Mouse (Mus musculus): Measurements from ENCODE around the gene 1700012B07Rik.

Gene 1700012B07Rik

DNA sequence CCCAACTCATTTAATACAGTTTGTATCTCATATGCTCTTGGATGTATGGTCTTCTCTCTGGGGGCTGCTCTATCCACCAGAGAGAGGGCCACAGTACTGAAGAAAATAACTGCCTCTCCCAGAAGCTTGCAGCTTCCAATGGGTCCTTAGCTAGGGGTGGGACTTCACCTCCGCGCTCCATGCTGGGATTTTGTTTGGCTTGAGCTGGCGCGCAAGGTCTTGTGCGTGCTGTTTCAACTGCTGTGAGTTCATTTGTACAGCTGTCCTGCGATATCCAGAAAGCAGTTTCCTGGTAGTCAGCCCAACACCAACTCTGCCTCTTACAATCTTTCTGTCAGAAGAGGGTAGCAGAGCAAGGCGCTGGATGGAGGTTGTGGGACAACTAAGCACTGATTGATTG is 18.5 kb upstream of the 1700012B07Rik start:
- DNase-seq (ENCODE audit: low read depth), result no peak

DNA sequence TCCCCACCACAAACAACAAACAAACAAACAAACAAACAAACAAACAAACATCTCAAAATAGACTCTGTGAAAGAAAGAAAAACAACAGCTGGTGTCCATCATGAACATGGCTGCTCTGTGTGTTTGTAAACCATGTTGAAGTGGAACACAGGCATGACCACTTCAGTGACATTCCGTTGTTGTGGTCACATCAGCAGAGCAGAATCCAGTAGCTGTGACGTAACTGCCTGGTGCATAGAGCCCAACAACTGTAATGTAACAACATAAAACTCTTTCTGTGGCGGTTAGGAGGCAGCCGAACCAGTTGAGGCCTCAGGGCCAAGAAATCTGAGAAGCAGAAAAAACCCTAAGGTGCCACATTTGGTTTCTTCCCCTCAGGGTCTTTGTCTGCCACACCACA is 17.8 kb upstream of the 1700012B07Rik start:
- DNase-seq (ENCODE audit: low read depth), result no peak

DNA sequence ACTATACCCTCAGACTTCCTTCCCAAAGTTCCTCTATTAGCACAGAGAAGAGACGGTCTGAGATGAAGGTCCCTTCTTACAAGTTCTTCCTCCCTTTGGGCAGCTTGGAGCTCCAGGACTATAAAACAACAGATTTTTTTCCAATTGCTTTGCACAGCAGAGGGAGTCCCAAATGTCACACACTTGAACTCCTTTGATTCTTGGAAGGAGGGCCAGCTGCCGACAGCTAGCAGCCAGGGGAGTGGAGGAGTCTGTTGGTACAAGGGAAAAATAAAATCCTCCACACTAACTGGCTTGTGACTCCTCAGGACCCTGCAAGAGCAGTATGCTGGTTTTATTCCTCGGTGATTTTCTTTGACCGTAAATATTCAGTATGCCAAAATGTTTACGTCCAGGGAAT is 16.6 kb upstream of the 1700012B07Rik start:
- DNase-seq (ENCODE audit: low read depth), result no peak

DNA sequence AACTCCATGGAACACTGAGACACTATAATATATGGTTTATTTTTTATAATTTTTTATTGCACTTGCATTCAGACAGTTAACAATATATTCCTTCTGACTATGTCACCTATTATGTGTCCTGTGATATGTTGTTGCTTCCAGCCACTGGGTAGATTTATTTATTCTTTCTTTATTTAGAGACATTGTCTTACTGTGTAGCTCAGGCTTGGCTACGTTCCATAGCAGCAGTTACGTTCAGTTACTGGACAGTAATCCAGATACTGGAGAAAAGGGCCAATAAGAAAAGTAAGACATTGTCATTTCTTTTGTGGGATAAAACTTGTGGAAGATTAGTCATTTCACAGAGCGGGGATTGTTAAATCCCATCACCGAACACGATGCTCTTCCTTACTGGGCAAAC is 2.5 kb upstream of the 1700012B07Rik start:
- no peak for DNase-seq (ENCODE audit: low read depth)

DNA sequence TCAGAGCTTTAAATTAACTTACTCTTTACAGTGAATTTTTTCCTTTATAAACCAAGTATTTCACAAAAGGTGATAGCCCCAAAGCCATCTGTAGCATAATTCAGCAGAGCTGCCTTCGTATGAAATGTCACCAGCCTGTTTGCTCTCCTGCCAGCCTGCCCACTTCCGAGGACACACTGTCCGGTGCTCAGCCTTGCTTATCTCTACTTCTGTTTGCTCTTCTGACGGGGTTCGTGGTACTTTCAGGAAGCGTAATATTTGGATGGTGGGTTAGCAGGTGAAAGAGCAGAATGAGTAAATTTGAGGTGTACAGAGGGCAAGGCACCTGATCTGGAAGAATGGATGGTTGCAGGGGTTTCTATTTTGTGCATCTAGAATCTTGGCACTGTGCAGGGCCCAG is 5.6 kb downstream of the 1700012B07Rik start:
- no peak for DNase-seq (ENCODE audit: low read depth)

DNA sequence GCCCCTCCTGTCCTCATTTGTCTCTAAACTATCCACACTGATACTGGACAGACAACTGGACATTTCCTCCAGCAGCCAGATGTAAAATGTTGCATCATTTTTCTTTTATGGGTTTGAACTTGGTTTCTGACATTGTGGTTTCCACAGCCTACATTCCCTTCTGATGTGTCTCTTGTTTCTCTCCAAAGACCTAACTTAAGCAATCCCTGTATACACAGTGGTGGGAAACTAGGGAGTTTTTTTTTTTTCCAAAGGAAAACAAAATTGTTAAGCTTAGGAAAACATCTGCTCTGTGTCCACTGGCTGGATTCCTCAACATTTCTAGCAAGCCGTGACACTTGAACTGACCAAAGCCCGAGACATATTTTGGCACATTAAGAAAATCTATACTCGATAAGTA is 10.4 kb downstream of the 1700012B07Rik start:
- no peak for DNase-seq (ENCODE audit: low read depth)

DNA sequence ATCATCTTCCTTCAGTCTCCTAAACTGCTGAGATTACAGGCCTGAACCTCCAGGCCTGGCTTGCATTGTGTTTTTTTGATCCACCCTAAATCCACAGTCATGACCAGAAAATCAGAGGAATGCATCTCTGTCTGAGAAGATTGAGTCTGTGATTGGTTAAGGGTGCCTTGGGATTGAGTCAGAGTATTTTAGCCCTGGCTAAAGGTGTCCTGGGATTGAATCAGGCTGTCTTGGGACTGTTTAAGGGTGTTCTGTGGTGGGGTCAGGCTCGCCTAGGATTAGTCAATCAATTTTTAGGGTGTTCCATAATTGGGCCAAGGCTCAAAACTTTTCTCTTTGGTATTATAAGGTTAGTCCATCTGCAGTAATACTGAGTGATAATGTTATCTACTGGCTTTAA is 10.9 kb downstream of the 1700012B07Rik start:
- DNase-seq (ENCODE audit: low read depth), result no peak

DNA sequence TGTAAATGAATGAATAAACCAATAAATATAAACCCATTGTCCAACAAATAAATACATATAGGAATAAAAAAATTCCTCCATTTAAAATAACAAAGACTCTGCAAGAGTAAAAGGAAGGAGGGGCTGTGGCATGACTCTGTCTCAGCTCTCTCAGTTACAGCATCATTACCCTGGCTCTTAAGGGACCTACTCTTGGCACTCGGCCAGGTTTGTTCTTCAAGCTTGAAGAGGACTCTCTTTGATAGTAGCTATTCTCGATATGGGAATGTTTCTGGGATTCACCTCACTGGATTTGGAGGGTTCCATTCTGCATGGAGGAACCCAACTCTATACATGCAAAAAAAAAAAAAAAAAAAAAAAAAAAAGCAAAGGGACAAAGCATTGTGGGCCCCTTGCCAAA is 16.1 kb downstream of the 1700012B07Rik start:
- DNase-seq (ENCODE audit: low read depth), result no peak

DNA sequence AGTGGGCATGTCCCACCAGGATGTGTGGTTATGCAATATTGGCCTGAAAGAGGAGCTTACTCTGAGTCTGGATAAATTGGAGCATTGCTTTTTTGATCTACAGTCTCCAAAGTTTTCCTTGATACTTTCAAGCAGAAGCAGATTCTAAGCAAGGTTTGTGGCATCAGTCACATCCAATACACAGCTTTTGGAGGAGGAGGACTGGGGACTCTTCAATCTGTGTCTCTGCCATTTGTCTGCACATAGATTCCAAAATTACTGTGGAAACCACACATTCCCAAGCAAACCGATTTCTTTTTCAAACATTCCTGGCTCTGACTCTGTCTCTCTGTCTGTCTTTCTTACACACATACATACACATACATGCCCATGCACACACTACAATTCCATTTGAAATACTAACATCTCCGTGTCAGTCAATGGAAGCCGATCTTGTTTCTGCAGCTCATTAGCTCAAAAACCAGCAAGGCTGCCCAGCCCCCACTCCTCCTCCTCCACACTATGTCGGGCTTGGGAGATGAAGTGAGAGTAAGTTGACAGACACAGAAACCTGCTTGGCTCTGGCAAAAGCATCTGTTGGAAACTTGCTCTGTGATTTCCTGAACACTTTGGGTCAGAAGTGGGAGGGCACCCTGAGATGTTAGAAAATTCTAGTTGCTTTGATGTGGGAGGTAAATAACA is 18.5 kb downstream of the 1700012B07Rik start:
- no peak for DNase-seq (ENCODE audit: low read depth)

DNA sequence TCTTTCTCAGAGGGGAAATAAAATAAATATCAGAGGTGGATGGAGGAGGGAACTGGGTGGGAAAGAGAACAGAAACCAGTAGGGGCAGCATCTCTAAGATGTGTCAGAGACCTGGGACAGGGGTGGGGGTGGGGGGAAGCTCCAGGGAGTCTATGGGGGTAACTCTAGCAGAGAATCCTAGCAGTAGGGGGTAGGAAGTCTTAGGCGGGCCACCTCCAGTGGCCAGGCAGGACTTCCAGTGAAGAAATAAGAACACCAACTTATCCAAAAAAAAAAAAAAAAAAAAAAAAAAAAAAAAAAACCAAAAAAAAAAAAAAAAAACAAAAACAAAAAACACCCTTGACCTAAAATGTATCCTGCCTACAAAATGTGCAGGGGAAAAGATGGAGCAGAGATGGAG is 26.3 kb downstream of the 1700012B07Rik start:
- no peak for DNase-seq (ENCODE audit: low read depth)

DNA sequence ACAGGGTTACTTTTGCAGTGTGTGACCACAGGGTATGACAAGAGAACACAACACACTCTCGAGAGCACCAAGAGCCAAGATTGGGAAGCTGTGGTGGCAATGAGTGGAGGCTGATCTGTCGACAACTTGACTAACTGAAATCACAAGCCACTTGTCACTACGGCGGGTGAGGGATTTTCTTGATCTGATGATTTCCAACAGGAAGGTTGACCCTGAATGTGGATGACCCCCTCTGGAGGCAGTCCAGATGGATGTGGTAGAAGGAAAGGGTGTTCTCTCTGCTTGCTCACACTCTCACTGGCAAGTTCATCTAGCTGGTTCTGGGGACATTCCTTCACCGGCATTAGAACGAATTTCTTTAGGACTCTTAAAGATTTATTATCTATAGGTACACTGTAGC is 30.3 kb downstream of the 1700012B07Rik start:
- DNase-seq (ENCODE audit: low read depth), result no peak

DNA sequence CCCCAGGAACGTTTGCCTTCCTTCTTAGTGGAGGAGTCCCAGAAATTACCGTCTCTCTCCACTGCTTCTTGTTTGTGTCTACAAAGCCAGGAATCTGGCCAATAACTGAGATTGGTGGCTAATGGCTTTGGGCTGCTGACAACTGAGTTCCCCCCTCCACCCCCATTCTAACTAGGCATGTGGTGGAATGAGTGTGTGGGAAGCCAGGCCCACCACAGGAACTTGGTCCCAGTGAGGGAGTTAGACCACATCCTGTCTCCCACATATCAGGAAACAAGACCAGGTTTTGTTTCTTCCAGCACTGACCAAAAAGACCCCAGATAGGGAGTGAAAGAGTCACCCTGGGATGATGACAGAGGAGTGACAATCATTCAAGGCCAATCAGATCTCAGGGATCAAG is 32.3 kb downstream of the 1700012B07Rik start:
- DNase-seq (ENCODE audit: low read depth), result no peak

DNA sequence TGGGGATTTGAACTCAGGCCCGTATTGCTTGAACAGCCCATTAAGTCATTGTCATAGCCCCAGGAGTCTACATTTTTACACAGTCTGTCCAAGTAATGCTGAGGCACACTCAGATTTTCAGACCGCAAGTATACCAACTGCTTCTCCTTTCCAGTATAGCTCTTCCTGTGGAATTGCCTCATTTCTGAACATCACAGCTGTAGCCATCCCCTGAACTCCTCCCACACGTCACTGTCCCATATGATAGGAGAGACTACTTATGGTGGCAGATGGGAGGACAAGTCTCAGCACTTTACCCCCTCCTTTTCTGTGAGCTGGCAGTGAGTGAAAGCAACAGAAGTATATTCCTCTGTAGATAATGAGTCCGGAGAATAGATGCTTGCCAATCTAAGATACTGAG is 34.3 kb downstream of the 1700012B07Rik start:
- no peak for DNase-seq (ENCODE audit: low read depth)

DNA sequence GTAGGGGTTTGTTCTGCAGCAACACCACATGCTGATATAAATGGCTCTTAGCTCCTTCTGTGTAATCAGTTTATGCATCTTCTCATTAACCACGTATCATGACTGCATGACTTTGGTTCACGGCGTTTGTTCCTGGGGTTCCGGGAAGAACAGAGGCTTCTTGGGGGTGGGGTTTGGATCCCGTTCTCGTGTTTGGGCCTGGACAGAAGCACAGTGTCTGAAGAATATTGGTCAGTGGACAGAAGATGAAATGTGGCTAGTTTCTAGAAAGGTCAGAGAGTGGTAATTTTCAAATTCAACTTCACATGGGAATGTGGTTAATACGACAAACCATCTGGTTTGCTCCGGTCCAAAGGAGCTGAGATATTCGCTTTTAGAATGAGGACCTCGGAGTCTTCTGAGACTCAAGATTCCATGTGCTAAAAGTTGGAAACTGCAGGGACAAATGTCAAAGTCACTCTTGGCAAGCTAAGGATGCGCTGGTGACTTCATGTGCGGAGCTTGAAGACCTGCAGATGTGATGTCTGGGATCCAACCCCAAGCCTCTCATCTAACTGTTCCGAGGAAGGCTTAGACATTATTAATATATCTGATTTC is 35.3 kb downstream of the 1700012B07Rik start:
- DNase-seq (ENCODE audit: low read depth), result no peak

DNA sequence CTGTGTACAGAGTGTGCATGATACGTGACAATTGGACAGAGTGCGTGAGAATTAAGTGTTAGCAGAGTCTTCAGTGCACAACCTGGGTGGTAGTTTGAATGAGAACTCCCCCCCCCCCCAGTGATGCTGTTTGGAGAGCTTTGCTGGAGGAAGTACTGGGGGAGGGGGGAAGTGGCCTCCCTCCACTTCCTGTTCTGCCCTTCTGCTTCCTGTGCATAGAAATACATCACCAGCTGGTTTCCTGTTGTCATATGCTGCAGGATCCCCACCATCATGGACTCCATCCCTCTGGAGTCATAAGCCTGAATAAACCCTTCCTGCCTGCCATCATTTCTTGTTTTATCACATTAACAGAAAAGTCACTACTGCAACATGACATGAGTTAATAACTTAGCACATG is 35.9 kb downstream of the 1700012B07Rik start:
- peak; percentile 26 for DNase-seq (ENCODE audit: low read depth)

DNA sequence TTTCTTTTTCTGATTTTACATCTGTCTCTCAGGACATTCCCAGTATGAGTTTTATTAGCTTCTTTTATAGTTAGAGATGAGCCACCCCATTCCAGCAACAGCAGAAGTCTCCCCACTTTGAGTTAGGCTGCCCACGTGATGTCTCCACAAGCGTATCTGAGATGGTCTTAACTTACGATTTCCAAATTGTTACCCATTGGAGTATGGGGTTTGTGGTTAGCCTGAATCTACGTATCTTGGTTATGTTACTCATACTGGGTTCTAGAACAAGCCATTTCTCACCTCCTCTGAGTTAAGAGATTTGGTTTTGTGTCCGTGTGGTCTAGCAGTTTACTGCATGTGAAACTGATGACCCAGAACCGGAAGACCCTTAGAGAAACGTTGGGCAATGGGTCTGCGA is 37.6 kb downstream of the 1700012B07Rik start:
- no peak for DNase-seq (ENCODE audit: low read depth)

DNA sequence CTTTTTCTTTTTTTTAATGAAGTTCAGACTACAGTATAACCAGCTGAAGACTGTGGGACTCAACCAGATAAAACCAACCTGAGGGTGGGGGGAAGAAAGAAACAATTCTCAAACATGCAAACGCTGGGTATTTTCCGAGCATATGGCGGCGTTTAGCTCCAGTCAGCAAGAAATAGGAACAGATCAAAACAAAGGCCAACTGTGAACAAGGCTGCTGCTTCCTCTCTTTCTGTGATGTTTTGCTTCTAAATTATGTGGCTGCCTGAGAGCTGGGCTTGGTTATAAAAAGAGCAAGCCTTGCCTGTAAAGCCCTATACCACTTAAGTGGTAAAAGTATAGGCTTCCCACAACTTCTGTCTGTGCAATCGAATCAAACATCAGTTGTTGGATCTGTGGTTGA is 42.5 kb downstream of the 1700012B07Rik start:
- DNase-seq (ENCODE audit: low read depth), result no peak

DNA sequence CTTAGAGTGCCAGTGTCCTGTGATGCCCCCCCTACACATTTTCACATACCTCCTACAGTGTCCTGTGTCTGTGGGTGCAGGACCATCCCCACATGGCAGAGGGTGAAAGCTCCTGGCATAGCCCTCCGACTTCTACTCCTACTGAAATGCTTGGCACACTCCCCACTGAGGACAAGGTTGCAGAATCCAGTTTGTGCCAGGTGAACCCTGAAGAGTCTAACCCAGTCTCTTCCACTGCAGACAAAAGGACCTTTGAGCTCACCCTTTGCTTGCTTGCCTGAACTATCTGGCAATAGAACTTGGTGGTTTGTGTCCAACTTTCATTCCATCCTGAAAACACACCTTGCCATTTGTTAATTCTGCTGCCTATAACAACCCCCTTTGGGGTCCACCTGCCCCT is 56.5 kb downstream of the 1700012B07Rik start:
- no peak for DNase-seq (ENCODE audit: low read depth)

DNA sequence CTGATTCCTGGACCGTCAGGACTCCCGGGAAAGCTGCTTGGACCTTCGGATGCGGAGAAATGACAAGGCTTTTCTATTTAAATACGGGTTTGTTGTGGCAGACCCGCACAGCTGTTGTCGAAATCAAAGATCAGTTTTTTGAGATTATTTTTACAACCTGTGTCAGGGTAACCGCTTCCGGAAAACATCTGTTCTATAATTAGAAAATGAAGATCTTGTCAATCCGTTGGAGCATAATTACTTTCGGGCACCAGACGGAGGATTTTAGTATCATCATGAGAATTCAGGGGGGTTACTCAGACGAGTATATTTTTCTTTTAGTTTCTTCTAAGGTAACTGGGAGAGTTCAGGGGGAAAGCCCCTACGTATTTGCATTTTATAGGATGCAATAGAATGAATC is 57.7 kb downstream of the 1700012B07Rik start:
- DNase-seq (ENCODE audit: low read depth), result peak; percentile 28

DNA sequence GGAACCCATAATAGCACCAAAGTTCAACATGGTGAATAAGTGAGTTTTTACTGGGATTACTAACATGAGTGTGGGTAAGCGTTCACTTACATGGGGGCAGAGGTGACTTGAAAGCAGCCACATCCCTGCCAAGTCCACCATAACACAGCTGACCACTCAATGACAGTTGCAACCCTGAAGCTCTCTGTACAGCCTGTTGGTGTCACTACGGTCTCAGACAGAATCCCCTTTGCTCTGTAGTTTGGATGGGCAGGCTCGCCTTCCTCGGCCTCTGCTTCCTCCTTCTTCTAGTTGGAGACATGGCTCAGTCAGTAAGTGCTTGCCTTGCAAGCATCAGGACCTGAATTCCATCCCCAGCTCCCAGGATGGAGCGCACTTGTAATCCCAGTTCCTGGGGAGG is 58.8 kb downstream of the 1700012B07Rik start:
- DNase-seq (ENCODE audit: low read depth), result no peak

DNA sequence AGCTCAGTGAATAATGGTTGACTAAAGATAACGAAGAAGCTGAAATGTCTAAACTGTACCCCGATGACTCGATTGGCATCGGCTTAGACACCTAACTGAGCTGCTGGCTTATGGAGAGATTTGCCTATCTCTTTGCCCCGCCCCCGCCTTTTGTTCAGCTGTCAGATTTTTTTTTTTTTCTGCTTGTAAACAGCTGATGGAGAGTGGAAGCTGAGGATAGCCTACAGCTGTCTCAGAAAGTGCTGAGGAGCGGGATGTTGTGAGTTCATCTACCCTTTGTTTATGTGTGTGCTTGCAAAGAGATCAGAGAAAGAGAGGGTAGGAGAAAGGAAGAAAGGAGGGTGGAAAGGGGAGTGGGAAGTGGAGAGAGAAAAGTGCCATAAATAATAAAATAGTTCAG is 67.8 kb downstream of the 1700012B07Rik start:
- no peak for DNase-seq (ENCODE audit: low read depth)

DNA sequence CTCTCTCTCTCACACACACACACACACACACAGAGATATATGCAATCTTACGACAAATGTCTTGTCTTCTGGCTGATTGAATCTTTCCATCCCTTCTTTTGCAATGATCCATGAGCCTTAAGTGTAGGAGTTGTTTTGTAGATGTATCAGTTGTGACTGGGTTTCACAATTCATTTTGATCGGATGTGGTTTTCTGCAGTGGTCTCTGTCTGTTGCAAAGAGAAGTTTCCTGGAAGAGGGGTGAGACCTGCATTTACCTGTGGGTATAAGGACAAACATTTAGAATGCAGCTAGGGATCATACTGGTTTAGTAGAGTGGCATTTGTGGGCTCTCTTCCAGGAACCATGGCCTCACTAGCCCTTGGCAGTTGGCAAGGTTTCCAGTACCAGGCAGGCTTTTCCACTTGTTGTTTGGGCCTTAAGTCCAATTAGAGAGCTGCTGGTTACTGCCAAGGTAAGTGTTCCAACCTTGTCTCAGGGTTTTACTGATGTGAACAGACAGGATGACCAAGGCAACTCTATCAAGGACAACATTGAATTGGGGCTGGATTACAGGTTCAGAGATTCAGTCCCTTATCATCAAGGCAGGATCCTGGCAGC is 69.1 kb downstream of the 1700012B07Rik start:
- DNase-seq (ENCODE audit: low read depth), result peak; percentile 41

DNA sequence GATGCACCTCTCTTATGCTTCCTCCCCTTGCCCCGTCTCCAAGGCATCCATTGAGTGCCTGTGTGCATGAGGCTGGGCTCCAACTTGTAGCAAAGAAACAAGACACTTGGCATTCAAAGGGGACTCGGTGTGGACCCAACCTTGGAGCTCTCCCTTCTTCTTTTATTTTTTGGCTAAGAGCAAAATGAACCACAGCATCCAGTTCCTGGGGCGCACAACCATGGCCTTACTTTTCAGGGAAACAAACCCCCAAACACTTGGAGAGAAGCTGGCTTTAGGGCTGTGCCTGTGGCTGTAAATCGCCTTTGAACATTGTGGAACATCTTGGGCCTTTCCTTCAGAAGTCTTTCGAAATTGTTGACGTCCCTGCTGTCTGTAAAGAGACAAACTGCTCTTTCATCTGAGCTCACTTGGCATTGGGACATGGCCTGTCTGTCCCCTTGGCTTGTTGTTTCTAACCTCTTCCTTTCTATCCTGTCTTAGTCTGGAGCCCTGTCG is 73.7 kb downstream of the 1700012B07Rik start:
- no peak for DNase-seq (ENCODE audit: low read depth)

Data from naive thymus-derived CD4-positive, alpha-beta T cell, adult 2 months (primary cell).